Mouse (Mus musculus): ENCODE data around the gene Zbtb8b. TPM values are rescaled to one million over a fixed set of nuclear protein-coding genes. Genes with fewer than 3 reads are reported as not detected.
"Not testable (repeated sequence)": the region's sequence is repeated elsewhere in the genome, so short reads cannot be mapped to it uniquely, and the experiment has no call there.

Zbtb8b gene
- total RNA-seq, 4 experiments from 2014 or later, result 4.6 to 5.2 (median 4.8) TPM

DNA sequence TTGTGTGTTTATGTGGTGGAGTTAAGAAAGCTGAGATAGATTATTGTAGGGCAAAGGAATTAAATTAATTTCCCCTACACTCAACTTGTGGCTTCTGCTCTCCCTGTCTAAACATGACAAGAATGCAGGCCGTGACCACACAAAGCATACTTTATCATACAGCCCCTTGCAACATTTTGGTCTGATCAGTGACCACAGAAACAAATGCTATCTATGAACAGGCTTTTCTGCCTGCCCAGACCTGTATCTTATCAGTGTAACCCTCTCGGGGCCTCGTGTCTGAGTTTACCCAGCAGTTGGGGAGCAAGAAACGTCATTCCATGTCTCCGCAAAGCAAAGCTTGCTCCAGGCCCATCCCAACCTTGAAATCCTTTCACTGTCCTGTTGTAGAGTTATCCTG lies 24.2 kb downstream of the Zbtb8b start:
- no peak for DNase-seq (ENCODE audit: low spot score in 2 of 2)

DNA sequence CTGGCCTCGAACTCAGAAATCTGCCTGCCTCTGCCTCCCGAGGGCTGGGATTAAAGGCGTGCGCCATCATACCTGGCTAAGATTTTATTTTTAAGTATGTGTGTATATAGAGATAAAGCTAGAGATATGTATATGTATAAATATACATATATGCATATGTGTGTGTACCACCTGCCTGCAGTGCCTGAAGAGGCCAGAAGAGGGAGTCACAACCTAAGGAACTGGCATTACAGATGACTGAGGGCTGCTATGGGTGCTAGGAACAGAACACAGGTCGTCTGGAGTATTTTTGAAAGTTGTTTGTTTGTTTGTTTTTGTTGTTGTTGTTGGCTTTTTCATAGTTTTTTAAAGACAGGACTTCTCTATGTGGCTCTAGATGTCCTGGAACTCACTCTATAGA lies 24.8 kb downstream of the Zbtb8b start:
- DNase-seq (ENCODE audit: low spot score in 2 of 2), result no peak

DNA sequence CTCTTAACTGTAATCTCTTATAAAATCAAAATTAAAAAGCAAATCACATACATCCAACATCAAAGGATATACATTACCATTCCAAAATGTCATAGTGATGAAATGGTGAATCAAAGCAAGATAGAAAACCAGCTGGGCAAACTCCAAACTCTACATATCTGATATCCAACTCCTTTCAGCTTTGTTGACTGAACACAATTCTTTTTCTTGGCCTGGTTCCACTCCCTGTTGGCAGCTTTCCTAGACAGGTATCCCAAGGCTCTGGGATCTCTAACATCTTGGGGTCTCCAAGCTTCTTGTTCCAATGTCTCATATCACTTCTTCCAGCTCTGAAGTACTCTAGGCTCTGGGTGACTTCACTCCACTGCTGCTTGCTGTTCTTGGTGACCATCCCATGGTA lies 29.7 kb downstream of the Zbtb8b start:
- DNase-seq (ENCODE audit: low spot score in 2 of 2), result no peak

DNA sequence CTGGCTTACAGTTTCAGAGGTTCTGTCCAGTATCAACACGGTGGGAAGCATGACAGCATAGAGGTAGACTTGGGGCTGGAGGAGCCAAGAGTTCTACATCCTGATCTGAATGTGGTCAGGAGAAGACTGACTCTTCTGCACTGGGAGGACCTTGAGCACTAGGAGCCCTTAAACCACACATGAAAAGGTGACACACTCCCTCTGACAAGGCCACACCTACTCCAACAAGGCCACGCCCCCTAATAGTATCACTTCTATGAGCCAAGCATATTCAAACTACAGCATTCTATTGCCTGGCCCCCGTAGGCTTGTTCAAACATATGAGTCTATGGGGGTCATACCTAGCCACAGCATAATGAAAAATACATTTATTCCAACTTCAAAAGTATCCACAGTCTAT lies 30.1 kb downstream of the Zbtb8b start:
- DNase-seq (ENCODE audit: low spot score in 2 of 2), result not testable (repeated sequence)

DNA sequence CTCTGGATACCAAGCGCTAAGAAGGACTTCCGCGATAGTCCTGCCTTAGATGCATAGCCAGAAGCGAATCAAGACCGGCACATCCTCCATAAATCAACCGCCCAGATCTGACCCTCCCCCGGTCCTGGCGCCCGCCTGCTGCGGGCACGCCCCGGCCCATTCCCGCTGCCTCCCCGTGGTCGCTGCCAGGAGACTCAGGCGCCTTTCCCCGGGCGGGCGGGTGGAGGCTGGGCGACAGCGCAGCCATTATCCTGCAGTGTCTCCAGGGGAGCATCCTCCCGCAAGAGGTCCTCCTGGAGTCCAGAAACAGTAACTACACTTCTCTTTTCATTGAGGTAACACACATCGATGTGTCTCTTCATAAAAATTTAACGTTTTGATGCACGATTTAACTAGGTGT lies 34.2 kb downstream of the Zbtb8b start:
- peak in 1 of 2 experiments; percentile 4 for DNase-seq (ENCODE audit: low spot score in 2 of 2)

DNA sequence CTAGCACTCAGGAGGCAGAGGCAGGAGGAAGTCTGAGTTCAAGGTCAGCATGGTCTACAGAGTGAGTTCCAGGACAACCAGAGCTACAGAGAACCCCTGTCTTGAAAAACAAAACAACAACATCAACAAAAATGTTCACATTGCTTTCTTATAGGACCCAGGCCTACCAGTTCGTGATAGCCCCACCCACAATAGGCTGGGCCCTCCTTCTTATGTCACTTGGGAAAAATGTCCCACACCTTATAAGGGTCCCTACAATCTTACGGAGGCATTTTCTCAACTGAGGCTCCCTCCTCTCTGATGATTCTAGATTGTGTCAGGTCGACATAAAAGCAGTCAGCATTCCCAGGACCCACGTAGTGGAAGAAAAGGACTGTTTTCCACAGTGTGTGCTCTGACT lies 40.8 kb downstream of the Zbtb8b start:
- DNase-seq (ENCODE audit: low spot score in 2 of 2), result no peak

DNA sequence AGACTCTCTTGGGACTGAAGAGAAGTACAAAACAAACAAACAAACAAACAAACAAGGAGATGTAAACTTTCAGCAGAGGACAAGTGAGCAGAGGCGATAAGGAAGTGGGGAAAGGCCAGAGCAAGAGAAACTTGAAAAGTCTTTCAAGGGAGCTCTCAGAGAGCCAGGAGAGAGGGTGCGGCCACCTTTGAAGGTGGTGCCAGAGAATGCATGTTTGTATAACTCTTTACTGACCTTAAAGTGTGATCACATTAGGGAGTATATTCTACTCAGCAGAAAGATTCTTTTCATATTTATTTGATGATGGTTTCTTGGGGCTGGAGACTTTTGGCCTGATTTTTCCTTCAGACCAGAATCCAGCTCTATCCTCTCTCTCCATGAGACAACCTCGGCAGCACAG lies 43.7 kb downstream of the Zbtb8b start:
- DNase-seq (ENCODE audit: low spot score in 2 of 2), result no peak

DNA sequence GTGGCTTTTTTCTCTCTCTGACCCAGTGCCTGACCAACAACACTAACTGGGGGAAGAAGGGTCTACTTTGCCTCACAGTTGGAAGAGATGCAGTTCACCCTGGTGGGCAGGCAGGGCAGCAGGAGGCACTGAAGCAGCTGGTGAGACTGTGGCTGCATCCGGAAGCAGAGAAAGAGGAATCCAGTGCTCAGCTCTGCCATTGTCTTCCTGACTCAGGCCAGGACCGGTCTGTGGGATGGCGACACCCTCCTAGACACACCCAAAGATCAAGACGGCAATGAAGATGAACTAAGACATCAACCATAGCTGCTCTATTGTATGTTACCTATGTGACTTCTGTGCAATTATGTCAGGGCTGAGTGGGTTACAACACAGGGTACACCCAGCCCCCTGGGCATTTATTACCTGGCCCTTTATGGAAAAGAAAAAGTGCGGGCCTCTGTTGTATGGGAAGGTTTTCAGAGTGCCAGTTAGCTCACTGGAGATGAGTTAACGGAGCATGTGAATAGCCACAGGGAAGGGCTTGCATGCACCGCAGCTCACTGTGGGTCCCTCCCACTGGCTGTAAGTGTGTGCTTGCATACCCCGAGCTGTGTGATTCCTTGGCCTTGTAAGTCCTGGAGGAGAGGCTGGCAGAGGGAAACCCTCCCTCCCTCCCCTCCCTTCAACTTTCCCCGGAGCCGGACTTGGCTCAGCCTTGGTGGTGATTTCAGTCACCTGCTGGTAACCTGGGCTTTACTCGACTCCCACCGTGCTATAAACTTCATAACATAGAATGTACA lies 46.4 kb downstream of the Zbtb8b start:
- DNase-seq (ENCODE audit: low spot score in 2 of 2), result no peak

DNA sequence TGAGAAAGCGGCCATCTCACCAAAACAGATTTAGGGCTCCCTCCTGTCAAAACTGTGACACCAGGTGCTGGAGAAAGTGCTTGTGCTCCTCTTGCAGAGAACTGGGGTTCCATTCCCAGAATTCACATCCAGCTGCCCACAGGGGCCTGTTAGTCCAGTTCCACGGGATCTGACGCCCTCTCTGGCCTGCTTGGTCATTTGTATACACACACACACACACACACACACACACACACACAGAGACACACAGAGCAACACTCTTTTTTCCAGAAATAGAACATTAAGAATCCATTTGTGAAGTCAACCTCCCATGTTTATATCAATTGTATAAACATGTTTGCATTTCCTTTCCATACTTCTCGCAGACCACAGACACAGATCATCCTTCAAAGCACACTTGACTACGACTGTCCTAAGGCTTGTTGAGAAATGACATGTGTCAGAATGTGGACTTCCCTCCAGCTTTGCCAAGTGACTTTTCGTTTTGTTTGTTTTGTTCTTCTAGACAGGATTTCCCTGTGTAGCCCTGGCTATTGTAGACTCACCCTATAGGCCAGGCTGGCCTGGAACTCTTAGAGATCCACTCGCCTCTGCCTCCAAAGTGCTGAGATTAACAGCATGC lies 49.6 kb downstream of the Zbtb8b start:
- DNase-seq (ENCODE audit: low spot score in 2 of 2), result no peak

DNA sequence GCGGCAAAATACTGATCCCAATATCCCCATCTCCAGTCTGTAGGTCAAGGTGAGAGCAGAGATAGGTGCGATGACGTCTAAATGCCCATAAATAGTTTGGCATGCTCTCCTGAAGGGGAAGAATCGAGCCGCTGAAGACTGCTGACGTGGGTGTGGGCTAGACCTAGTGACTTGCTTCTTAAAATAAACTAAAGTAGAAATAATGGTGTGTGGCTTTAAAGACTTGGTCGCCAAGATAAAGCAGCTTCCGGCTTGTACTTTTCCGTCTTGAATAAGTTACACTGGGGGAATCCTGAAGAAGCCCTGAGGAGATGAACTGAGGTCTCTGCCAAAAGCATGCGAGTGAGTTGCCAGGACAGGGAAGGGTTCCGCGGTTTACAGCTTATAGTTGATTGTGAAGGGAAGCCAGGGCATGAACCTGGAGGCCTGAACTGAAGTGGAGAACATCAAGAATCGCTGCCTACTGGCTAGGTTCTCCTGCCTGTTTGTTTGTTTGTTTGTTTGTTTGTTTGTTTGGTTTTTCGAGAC lies 50.4 kb downstream of the Zbtb8b start:
- DNase-seq (ENCODE audit: low spot score in 2 of 2), result no peak

DNA sequence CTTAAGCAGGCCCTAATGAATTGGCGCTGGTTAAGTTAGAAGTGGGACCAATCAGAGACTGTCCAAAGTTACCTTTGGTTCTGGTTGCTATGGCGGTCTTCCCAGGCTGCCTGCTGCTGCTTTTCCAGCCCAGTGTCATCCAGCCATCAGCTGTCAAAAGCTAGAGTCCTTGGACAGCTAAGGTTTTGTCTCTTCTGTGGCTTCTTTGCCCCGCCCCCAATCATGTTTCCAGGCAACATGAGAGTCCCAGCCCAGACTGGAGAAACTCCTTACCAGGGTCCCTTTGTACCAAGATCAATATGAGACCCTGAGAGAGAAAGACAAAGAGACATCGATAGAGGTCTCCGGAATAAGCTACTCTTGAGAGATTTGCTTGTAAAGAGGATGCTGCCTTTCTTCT lies 52.2 kb downstream of the Zbtb8b start:
- no peak for DNase-seq (ENCODE audit: low spot score in 2 of 2)

DNA sequence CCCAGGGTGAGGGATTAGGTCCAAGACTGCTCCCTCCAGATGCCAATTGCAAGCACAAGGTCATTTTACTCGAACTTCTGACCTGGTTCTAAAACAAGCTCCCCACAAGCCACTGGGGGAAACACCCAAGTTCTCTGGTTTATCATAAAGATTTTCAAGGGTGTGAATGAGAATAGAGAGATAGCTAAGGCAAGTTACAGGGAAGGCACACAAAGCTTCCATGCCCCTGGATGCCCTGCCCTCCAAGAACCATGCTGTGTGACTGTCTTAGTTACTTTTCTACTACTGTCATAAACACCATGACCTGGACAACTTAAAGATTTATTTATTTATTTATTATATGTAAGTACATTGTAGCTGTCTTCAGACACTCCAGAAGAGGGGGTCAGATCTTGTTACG lies 53.7 kb downstream of the Zbtb8b start:
- no peak for DNase-seq (ENCODE audit: low spot score in 2 of 2)

DNA sequence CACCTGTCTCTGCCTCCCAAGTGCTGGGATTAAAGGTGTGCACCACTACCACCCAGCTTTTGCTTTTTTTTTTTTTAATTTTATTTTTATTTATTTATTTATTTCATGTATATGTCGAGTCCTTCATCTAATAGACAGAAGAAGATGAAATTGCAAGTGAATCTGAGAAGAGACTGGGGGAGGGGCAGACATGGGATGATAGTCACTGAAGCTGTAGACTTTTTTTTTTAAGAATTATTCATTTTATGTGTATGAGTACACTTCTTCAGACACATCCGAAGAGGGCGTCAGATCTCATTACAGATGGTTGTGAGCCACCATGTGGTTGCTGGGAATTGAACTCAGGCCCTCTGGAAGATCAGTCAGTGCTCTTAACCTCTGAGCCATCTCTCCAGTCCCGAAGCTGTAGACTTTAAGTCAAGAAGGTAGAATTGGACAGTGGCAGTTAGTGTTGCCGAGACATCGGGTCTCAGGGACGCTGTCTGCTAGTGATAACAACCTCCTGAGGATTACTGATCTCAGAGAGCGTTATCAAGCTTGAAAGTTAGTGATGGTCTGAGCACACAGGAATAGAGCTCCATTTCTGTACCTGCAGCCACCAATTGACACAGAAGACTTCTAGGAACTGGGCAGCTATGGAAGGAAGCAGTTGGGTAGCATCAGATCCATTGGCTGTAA lies 54.2 kb downstream of the Zbtb8b start:
- DNase-seq (ENCODE audit: low spot score in 2 of 2), result no peak

DNA sequence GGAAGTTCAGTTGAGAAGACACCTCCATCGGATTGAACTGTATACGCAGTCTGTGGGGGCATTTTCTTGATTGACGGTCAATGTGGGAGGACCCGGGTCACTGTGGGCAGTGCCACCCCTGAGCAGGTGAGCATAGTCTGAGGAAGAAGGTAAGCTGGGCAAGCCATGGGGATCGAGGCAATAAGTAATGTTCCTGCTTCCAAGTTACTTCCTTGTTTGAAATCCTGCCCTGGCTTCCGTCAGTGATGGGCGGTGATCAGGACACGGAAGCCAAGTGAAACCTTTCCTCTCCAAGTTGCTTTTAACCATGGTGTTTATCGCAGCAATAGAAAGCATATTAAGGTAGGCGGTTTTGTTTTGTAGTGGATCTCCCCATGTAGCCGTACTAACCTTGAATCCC lies 55.0 kb downstream of the Zbtb8b start:
- no peak for DNase-seq (ENCODE audit: low spot score in 2 of 2)

DNA sequence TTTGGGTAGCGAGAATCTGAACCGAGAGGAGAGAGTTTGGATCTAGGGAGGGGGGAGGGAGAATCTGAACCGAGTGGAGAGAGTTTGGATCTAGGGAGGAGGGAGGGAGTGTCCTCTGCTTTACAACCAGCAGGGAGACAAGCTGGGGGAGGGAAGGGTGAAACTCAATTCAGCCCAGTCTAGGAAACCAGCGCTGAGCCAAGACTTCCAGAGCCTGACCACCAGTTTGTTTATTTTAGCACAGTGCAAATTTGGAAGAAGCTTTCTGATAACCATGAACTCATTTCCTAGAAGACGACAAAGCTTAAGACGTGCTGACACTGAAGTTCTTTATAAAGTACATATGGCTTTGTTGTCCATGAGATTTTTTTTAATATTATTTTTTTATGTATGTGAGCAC lies 56.2 kb downstream of the Zbtb8b start:
- DNase-seq (ENCODE audit: low spot score in 2 of 2), result no peak

DNA sequence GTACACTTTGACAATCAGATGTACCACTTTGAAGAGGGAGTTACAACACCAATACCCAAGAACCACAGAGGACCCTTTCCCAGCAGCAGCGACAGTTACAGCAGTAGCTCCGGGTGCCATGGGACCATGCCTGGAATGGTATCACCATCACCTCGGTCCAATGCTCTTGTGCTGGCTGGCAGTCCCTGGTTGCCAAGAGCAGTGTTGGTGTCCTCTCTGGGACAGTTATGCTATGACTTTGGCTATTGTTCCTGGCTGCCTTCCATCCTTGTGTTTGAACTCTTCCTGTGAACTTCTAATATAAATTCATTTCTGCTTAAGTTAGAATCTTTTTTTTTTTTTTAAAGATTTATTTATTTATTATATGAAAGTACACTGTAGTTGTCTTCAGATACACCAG lies 57.1 kb downstream of the Zbtb8b start:
- DNase-seq (ENCODE audit: low spot score in 2 of 2), result no peak

DNA sequence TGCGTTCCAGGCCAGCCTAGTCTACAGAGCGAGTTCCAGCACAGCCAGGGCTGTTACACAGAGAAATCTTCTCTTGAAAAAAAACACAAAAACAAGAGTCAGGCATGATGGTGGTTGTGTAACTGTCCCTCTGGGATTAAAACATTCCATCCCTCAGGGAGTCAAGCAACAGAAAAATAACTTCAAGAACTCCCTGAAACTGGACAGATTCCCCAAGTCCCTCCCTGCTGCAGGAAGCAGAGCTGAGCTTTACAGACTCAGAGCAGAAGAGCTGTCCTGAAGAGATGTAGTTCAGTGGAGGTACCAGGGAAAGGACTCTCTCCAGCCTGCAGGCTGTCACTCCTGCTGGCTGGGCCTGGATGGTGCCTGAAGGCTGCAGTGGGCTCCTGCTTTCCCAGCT lies 58.2 kb downstream of the Zbtb8b start:
- no peak for DNase-seq (ENCODE audit: low spot score in 2 of 2)

DNA sequence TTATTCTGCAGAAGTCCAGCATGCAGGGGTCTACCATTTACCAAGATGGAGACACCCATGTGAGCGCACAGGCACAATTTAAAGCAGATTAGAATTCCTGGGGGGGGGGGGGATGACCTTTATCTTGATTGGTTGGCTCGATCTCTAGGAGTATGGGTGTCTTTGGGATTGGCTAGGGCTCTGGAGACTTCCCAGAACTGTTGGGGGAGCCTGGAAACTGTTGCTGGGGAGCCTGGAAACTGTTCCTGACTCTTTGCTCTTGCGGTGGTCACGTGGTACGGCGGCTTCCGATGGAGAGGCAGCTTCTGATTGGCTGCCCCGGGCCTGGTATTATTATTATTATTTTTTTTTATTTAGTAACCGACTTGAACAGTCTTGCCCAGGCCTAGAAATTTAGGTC lies 58.6 kb downstream of the Zbtb8b start:
- no peak for DNase-seq (ENCODE audit: low spot score in 2 of 2)

DNA sequence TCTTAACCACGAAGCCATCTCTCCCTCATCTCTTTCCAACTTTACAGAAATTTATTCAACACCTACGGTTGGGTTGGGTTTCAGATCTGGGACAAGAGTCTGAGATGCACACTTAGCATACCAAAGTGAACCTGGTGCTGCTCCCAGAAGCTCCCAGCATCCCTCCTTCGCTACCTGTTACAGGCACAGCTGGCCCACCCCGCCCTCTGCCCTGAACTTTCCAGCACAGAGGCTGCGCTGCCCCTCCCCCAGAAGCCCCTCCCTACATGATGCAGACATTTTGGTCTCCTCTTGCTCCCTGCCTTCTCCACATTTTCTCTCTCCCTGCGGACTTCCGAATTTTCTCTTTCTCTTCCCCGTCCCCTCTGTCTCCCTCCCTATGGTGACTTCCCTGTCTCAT lies 59.5 kb downstream of the Zbtb8b start:
- DNase-seq (ENCODE audit: low spot score in 2 of 2), result no peak

DNA sequence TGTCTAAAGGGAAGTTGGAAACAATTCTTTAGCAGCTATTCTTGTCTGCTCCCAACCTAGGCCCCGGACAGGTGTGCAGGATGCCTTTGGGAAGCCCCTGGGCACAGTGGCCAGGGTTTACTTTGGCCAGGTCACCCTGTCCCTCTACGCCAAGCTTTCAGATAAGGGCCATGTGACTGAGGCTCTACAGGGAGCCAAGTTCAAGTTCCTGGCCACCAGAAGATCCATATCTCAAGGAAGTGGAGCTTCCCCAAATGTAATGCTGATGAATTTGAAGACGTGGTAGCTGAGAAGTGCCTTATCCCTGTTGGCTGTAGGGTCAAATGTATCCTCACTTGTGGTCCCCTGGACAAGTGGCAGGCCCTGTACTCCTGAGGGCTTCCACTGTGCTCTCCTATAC lies 60.8 kb downstream of the Zbtb8b start:
- no peak for DNase-seq (ENCODE audit: low spot score in 2 of 2)

DNA sequence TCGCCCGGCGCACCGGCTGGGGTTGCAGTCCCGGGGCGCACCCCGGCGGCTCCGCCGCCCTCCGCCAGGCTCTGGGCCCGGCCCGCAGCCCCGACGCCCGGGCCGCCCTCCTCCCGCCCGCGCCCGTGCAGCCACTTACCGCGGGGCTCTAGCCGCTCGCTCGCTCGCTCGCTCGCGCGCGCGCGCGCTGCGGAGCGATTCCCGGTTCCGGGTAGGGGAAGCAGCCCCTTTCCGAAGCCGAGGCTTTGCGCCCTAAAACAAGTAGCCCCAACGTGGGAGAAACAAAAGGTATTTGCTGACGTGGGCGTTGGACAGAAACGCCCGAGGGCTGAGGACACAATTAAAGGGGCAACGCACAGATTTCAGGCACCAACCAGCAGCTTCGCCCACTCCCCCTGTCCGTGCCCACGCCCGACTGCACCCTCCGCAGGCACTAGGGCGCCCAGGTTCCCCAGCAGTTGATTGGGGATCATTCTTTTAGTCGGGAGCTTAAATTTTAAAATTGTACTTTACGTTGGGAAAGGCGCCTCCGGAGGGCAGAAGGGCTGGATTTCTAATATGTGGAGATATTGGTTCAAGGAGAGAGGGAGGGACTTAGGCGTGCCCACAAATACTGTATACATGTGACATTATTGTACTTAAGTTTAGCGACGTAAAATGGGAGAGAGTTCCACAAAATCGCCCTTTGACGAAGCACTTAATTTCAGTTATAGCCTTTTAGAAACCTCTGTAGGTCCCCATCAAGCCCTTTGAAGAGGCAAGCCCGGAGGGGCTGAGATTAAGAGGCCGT lies 62.9 kb downstream of the Zbtb8b start, which contains the start of gene Zbtb8a:
Zbtb8a (minus strand) TSS at position 516 of the 790 bp plus-strand sequence.
- peak in 1 of 2 experiments; percentile 20 for DNase-seq (ENCODE audit: low spot score in 2 of 2)

Data from left cerebral cortex, adult 8-10 months (tissue).